ENCODE assay signal across 22 mouse cellular contexts in genomic region chr7:76701224-76701623, GRCm38 (mm10).
DNase-seq lines count a peak whose midpoint lies in the region; ATAC-seq and TF ChIP-seq lines count a peak whose summit lies in the region.
"Had no signal": no experiment of that assay in that cellular context is flagged by ENCODE, and none has a peak within 500 bp of the region (broad histone marks: within the 10 kb centered on the region; RNA-seq: fewer than 3 reads in every experiment).

No protein-coding gene starts in this region.

- no peaks in the 10 kb centered on the region for H3K9me3 ChIP-seq in forebrain, embryonic 14.5 days (replicated peaks; ENCODE audit: control insufficient read depth, low read length)
- H3K9me3 ChIP-seq in forebrain, embryonic 15.5 days, result no peaks in the 10 kb centered on the region
- no peaks in the 10 kb centered on the region for H3K9me3 ChIP-seq in hindbrain, embryonic 12.5 days (replicated peaks)
- H3K9me3 ChIP-seq: embryonic facial prominence, embryonic 12.5 days; forebrain, embryonic 13.5 days; G1E; heart, embryonic 12.5 days; hindbrain, embryonic 10.5 days; hindbrain, embryonic 15.5 days had no signal

- H3K9ac ChIP-seq in forebrain, embryonic 14.5 days (ENCODE audit: low read length), result no peak overlapping the region
- no peak overlapping the region for H3K9ac ChIP-seq in forebrain, embryonic 15.5 days (replicated peaks)
- no peak overlapping the region for H3K9ac ChIP-seq in hindbrain, embryonic 12.5 days
- H3K9ac ChIP-seq: embryonic facial prominence, embryonic 12.5 days; forebrain, embryonic 13.5 days; heart, embryonic 12.5 days; hindbrain, embryonic 15.5 days had no signal

- TF ChIP-seq CTCF in layer of hippocampus, adult 2 months (conservative IDR thresholded peaks at IDR 0.05), result no peak

- WGBS in forebrain, embryonic 14.5 days, result 83% methylated on average over 1 of the region's 1 CpGs
- 78% methylated on average over 1 of the region's 1 CpGs for WGBS in forebrain, embryonic 15.5 days
- 68% methylated on average over 1 of the region's 1 CpGs for WGBS in hindbrain, embryonic 12.5 days

- no peak overlapping the region for H3K4me2 ChIP-seq in forebrain, embryonic 14.5 days (ENCODE audit: low read length)
- no peak overlapping the region for H3K4me2 ChIP-seq in forebrain, embryonic 15.5 days (replicated peaks)
- no peak overlapping the region for H3K4me2 ChIP-seq in hindbrain, embryonic 12.5 days (replicated peaks)
- H3K4me2 ChIP-seq: embryonic facial prominence, embryonic 12.5 days; forebrain, embryonic 13.5 days; heart, embryonic 12.5 days; hindbrain, embryonic 15.5 days had no signal

- ATAC-seq in forebrain, embryonic 14.5 days, result no peak
- no peak for ATAC-seq in forebrain, embryonic 15.5 days (replicated peaks)
- no peak for ATAC-seq in hindbrain, embryonic 12.5 days (ENCODE audit: low FRiP score)
- ATAC-seq: CD4-positive, CD25-positive, alpha-beta regulatory T cell, adult 4 months; forebrain, embryonic 13.5 days; inflammation-experienced regulatory T-cells, adult 6 months; intestine, postnatal 0 days had no signal

- no peak overlapping the region for H3K27ac ChIP-seq in forebrain, embryonic 14.5 days (ENCODE audit: low read depth, low read length)
- no peak overlapping the region for H3K27ac ChIP-seq in forebrain, embryonic 15.5 days (replicated peaks)
- H3K27ac ChIP-seq in layer of hippocampus, adult 2 months, result peak overlapping the region; percentile 8; the same call in 1 of the 2 replicates
- no peak overlapping the region for H3K27ac ChIP-seq in hindbrain, embryonic 12.5 days
- H3K27ac ChIP-seq: embryonic facial prominence, embryonic 12.5 days; forebrain, embryonic 13.5 days; gastrocnemius, adult 2 months; hindbrain, embryonic 10.5 days; hindbrain, embryonic 15.5 days had no signal

- no peaks in the 10 kb centered on the region for H3K27me3 ChIP-seq in forebrain, embryonic 14.5 days (replicated peaks; ENCODE audit: control insufficient read depth, insufficient read depth, low read length)
- H3K27me3 ChIP-seq in forebrain, embryonic 15.5 days, result no peaks in the 10 kb centered on the region
- H3K27me3 ChIP-seq in hindbrain, embryonic 12.5 days, result no peaks in the 10 kb centered on the region
- H3K27me3 ChIP-seq: embryonic facial prominence, embryonic 12.5 days; forebrain, embryonic 13.5 days; heart, embryonic 12.5 days; hindbrain, embryonic 15.5 days had no signal

- DNase-seq in forebrain, embryonic 14.5 days (ENCODE audit: low spot score), result peak; percentile 13
- peak; percentile 31 to 34 for DNase-seq in layer of hippocampus, adult 2 months (ENCODE audit: low spot score in 2 of 2)
- DNase-seq in layer of hippocampus, postnatal 10 days (ENCODE audit: low spot score in 2 of 2), result no peak
- peak; percentile 58 for DNase-seq in layer of hippocampus, adult 9-11 months
- no peak for DNase-seq in adrenal gland, adult (ENCODE audit: inconsistent age in 2 of 2, low spot score in 1 of 2)
- DNase-seq: adrenal gland, postnatal 10 days; B cell, adult 2 months; cerebellum, adult 8-10 months; cerebellum, postnatal 25 days; gastrocnemius, adult 2 months; gastrocnemius, postnatal 25 days had no signal

- H3K4me3 ChIP-seq in forebrain, embryonic 14.5 days (ENCODE audit: low read depth, low read length), result no peak overlapping the region
- no peak overlapping the region for H3K4me3 ChIP-seq in forebrain, embryonic 15.5 days
- no peak overlapping the region for H3K4me3 ChIP-seq in layer of hippocampus, adult 2 months
- no peak overlapping the region for H3K4me3 ChIP-seq in hindbrain, embryonic 12.5 days
- H3K4me3 ChIP-seq: embryonic facial prominence, embryonic 12.5 days; forebrain, embryonic 13.5 days; gastrocnemius, adult 2 months; heart, embryonic 12.5 days; hindbrain, embryonic 10.5 days; hindbrain, embryonic 15.5 days had no signal

- no peaks in the 10 kb centered on the region for H3K36me3 ChIP-seq in forebrain, embryonic 14.5 days (ENCODE audit: control insufficient read depth, insufficient read depth, low read length)
- no peaks in the 10 kb centered on the region for H3K36me3 ChIP-seq in forebrain, embryonic 15.5 days
- H3K36me3 ChIP-seq in hindbrain, embryonic 12.5 days, result no peaks in the 10 kb centered on the region
- H3K36me3 ChIP-seq: embryonic facial prominence, embryonic 12.5 days; G1E; heart, embryonic 12.5 days; hindbrain, embryonic 10.5 days; hindbrain, embryonic 15.5 days had no signal

- no peaks in the 10 kb centered on the region for H3K4me1 ChIP-seq in forebrain, embryonic 14.5 days (ENCODE audit: control insufficient read depth, insufficient read depth, low read length)
- no peaks in the 10 kb centered on the region for H3K4me1 ChIP-seq in forebrain, embryonic 15.5 days
- H3K4me1 ChIP-seq in hindbrain, embryonic 12.5 days, result no peaks in the 10 kb centered on the region
- H3K4me1 ChIP-seq: embryonic facial prominence, embryonic 12.5 days; forebrain, embryonic 13.5 days; heart, embryonic 12.5 days; hindbrain, embryonic 10.5 days; hindbrain, embryonic 15.5 days had no signal

Comparison
In these comparisons a context has a peak if more than half of its experiments do, and no peak if none do; other contexts are left out.
1. DNase-seq: peak in forebrain, embryonic 14.5 days (single experiment), layer of hippocampus, adult 2 months (2 of 2) and layer of hippocampus, adult 9-11 months (single experiment); none in layer of hippocampus, postnatal 10 days (0 of 2) and adrenal gland, adult (0 of 2).